Mouse (Mus musculus) CD8-positive naive resting alpha-beta T cell, adult 2 months (primary cell): ENCODE measurements around the gene Hist1h4c.
A peak's percentile ranks its signal among the peaks of the same experiment; 100 is the strongest.
"Not testable (repeated sequence)": the region's sequence is repeated elsewhere in the genome, so short reads cannot be mapped to it uniquely, and the experiment has no call there.

Source experiments
- DNase-seq, 2 experiments: peaks; one replicate each; pipeline ENCODE4 v3.0.0; 2022; ENCODE audit warnings: low read depth in 2 of 2, low spot score in 2 of 2

The Hist1h4c gene

GRCm38 (mm10) chr13:23697491-23698299 is 559 bp downstream of the Hist1h4c start:
- peak; percentile 45 to 69 for DNase-seq

- no peak for DNase-seq
Measured at GRCm38 (mm10) chr13:23696061-23696474, 2.2 kb downstream of the Hist1h4c start.

- DNase-seq: no peak
Measured at GRCm38 (mm10) chr13:23695514-23695913, 2.7 kb downstream of the Hist1h4c start, which contains the start of gene Hist1h1t. Gene Hist1h1t, plus strand, starts transcription at chr13:23695814.

- DNase-seq: no peak
Measured at GRCm38 (mm10) chr13:23694956-23695355, 3.3 kb downstream of the Hist1h4c start.

GRCm38 (mm10) chr13:23693856-23694440 is 4.3 kb downstream of the Hist1h4c start:
- no peak for DNase-seq

GRCm38 (mm10) chr13:23689459-23689858 is 8.8 kb downstream of the Hist1h4c start:
- DNase-seq: no peak

GRCm38 (mm10) chr13:23688956-23689355 is 9.3 kb downstream of the Hist1h4c start:
- no peak for DNase-seq

- DNase-seq: no peak
Measured at GRCm38 (mm10) chr13:23687907-23688306, 10.3 kb downstream of the Hist1h4c start.

GRCm38 (mm10) chr13:23687181-23687580 is 11.1 kb downstream of the Hist1h4c start:
- DNase-seq: no peak

- no peak for DNase-seq
Measured at GRCm38 (mm10) chr13:23685966-23686365, 12.3 kb downstream of the Hist1h4c start.

GRCm38 (mm10) chr13:23685121-23685861 is 13.0 kb downstream of the Hist1h4c start:
- no peak for DNase-seq

GRCm38 (mm10) chr13:23684295-23684945 is 13.8 kb downstream of the Hist1h4c start:
- DNase-seq: peak; percentile 31 to 53

GRCm38 (mm10) chr13:23683755-23684281 is 14.4 kb downstream of the Hist1h4c start, which contains the start of the genes Hist1h2ac and Hist1h2bc:
Gene Hist1h2ac, minus strand, starts transcription at chr13:23683948.
Gene Hist1h2bc, plus strand, starts transcription at chr13:23684199.
- peak; percentile 75 to 79 for DNase-seq

- DNase-seq: not testable (repeated sequence)
Measured at GRCm38 (mm10) chr13:23682947-23683754, 15.1 kb downstream of the Hist1h4c start.

- no peak for DNase-seq
Measured at GRCm38 (mm10) chr13:23682623-23682946, 15.7 kb downstream of the Hist1h4c start.

GRCm38 (mm10) chr13:23681990-23682582 is 16.2 kb downstream of the Hist1h4c start:
- DNase-seq: no peak

- DNase-seq: no peak
Measured at GRCm38 (mm10) chr13:23662536-23662935, 35.7 kb downstream of the Hist1h4c start.

GRCm38 (mm10) chr13:23659636-23660366 is 38.5 kb downstream of the Hist1h4c start:
- DNase-seq: no peak
